Mouse (Mus musculus) MEL (cell line): ENCODE results near the gene Lrp4. TPM values are rescaled to one million over a fixed set of nuclear protein-coding genes. Genes with fewer than 3 reads are reported as not detected.

Experiments used
- DNase-seq: peaks from one replicate; pipeline ENCODE4 v3.0.0; 2011; ENCODE audit warnings: low read depth, low spot score
- H3K27ac ChIP-seq: 2 replicates; pipeline ENCODE4 v1.5.1; 2012; ENCODE audit warnings: low read depth, mild to moderate bottlenecking, control low read depth, low read length, moderate library complexity; ENCODE audit not compliant: control insufficient read depth
- H3K27me3 ChIP-seq, 2 experiments: fragments of 150-350 bp in 1 of 2; sonication (generic) in 1 of 2; 2 replicates each; pipeline ENCODE4 v1.6.1; 2012; ENCODE audit warnings: low read length in 2 of 2, mild to moderate bottlenecking in 2 of 2, improper control_type of control experiment in 1 of 2, moderate library complexity in 1 of 2; ENCODE audit not compliant: insufficient read depth in 2 of 2, control insufficient read depth in 1 of 2
- H3K36me3 ChIP-seq, 2 experiments: 2 replicates each; pipeline ENCODE4 v1.6.1; 2012 to 2014; ENCODE audit warnings: low read length in 2 of 2, improper control_type of control experiment in 1 of 2, inconsistent platforms in 1 of 2, mild to moderate bottlenecking in 1 of 2; ENCODE audit not compliant: insufficient read depth in 2 of 2, control insufficient read depth in 1 of 2
- H3K4me1 ChIP-seq, 2 experiments: fragments of 150-350 bp in 1 of 2; sonication (generic) in 1 of 2; 2 replicates each; pipeline ENCODE4 v1.6.1; 2012; ENCODE audit warnings: low read length in 2 of 2, improper control_type of control experiment in 1 of 2, mild to moderate bottlenecking in 1 of 2; ENCODE audit not compliant: insufficient read depth in 2 of 2, control insufficient read depth in 1 of 2
- H3K4me3 ChIP-seq, 2 experiments: fragments of 150-350 bp in 1 of 2; sonication (generic) in 1 of 2; 2 replicates each; pipeline ENCODE4 v1.5.1; 2012; ENCODE audit warnings: low read depth in 2 of 2, low read length in 2 of 2, mild to moderate bottlenecking in 2 of 2, moderate library complexity in 2 of 2, control low read depth in 1 of 2, improper control_type of control experiment in 1 of 2; ENCODE audit not compliant: control insufficient read depth in 1 of 2, insufficient read depth in 1 of 2
- H3K79me2 ChIP-seq: 2 replicates; pipeline ENCODE4 v1.6.1; 2012; ENCODE audit warnings: mild to moderate bottlenecking, low read length, moderate library complexity; ENCODE audit not compliant: control insufficient read depth, poor library complexity, insufficient read depth
- H3K9ac ChIP-seq: 2 replicates; pipeline ENCODE4 v1.6.1; 2012; ENCODE audit warnings: low read depth, mild to moderate bottlenecking, control low read depth, low read length, moderate library complexity; ENCODE audit not compliant: control insufficient read depth, poor library complexity, severe bottlenecking
- H3K9me3 ChIP-seq: fragments of 150-350 bp; sonication (generic); replicated peaks from 2 replicates; pipeline ENCODE4 v1.6.1; 2012; ENCODE audit warnings: mild to moderate bottlenecking, low read length, improper control_type of control experiment, moderate library complexity; ENCODE audit not compliant: insufficient read depth
- BHLHE40 ChIP-seq: IDR thresholded peaks from 2 replicates; pipeline ENCODE4 v1.6.1; 2012; ENCODE audit warnings: low read depth, mild to moderate bottlenecking, inconsistent platforms, low read length, improper control_type of control experiment, borderline replicate concordance
- CHD2 ChIP-seq: IDR thresholded peaks from 2 replicates; pipeline ENCODE4 v1.6.1; 2011; ENCODE audit warnings: low read length, improper control_type of control experiment
- CTCF ChIP-seq, 3 experiments: IDR thresholded peaks in 2 of 3; conservative IDR thresholded peaks in 1 of 3; 2 replicates each; pipeline ENCODE4 v1.5.1; 2011 to 2012; ENCODE audit warnings: low read length in 3 of 3, low read depth in 2 of 3, mild to moderate bottlenecking in 2 of 3, improper control_type of control experiment in 1 of 3, inconsistent platforms in 1 of 3, mixed read lengths in 1 of 3, moderate library complexity in 1 of 3; ENCODE audit not compliant: control insufficient read depth in 1 of 3, insufficient read depth in 1 of 3, poor library complexity in 1 of 3, severe bottlenecking in 1 of 3
- GABPA ChIP-seq: IDR thresholded peaks from 2 replicates; pipeline ENCODE4 v1.6.1; 2012; ENCODE audit warnings: low read depth, mild to moderate bottlenecking, inconsistent platforms, low read length, improper control_type of control experiment, moderate library complexity
- HCFC1 ChIP-seq: IDR thresholded peaks from 2 replicates; pipeline ENCODE4 v1.6.1; 2012; ENCODE audit warnings: low read depth, mild to moderate bottlenecking, inconsistent platforms, low read length, improper control_type of control experiment, moderate library complexity
- MAX ChIP-seq: IDR thresholded peaks from 2 replicates; pipeline ENCODE4 v1.6.1; 2011; ENCODE audit warnings: low read length, improper control_type of control experiment
- MEF2A ChIP-seq: IDR thresholded peaks from 2 replicates; pipeline ENCODE4 v1.6.1; 2014; ENCODE audit warnings: low read depth, mild to moderate bottlenecking, inconsistent platforms, low read length, improper control_type of control experiment; ENCODE audit not compliant: poor library complexity, insufficient replicate concordance, severe bottlenecking; ENCODE audit errors: extremely low read depth
- MYB ChIP-seq: IDR thresholded peaks from 2 replicates; pipeline ENCODE4 v1.6.1; 2011; ENCODE audit warnings: mild to moderate bottlenecking, low read depth, low read length, improper control_type of control experiment
- NELFE ChIP-seq: IDR thresholded peaks from 2 replicates; pipeline ENCODE4 v1.6.1; 2011; ENCODE audit warnings: low read depth, low read length, improper control_type of control experiment
- NRF1 ChIP-seq: IDR thresholded peaks from 2 replicates; pipeline ENCODE4 v1.6.1; 2014; ENCODE audit warnings: low read depth, mild to moderate bottlenecking, inconsistent platforms, low read length, improper control_type of control experiment, moderate library complexity; ENCODE audit not compliant: poor library complexity, insufficient read depth, severe bottlenecking
- POLR2AphosphoS5 ChIP-seq: IDR thresholded peaks from 2 replicates; pipeline ENCODE4 v1.6.1; 2012; ENCODE audit warnings: low read depth, borderline replicate concordance, mild to moderate bottlenecking, inconsistent platforms, low read length, moderate library complexity, mixed read lengths
- RAD21 ChIP-seq: IDR thresholded peaks from 2 replicates; pipeline ENCODE4 v1.6.1; 2011; ENCODE audit warnings: mild to moderate bottlenecking, low read depth, low read length, improper control_type of control experiment
- RCOR1 ChIP-seq: IDR thresholded peaks from 2 replicates; pipeline ENCODE4 v1.6.1; 2012; ENCODE audit warnings: low read depth, mild to moderate bottlenecking, inconsistent platforms, low read length, improper control_type of control experiment
- SMC3 ChIP-seq: IDR thresholded peaks from 2 replicates; pipeline ENCODE4 v1.6.1; 2011; ENCODE audit warnings: low read depth, low read length, improper control_type of control experiment
- UBTF ChIP-seq: IDR thresholded peaks from 2 replicates; pipeline ENCODE4 v1.6.1; 2012; ENCODE audit warnings: low read depth, mild to moderate bottlenecking, inconsistent platforms, low read length, improper control_type of control experiment, moderate library complexity, borderline replicate concordance; ENCODE audit not compliant: insufficient read depth
- USF1 ChIP-seq: IDR thresholded peaks from 2 replicates; pipeline ENCODE4 v1.6.1; 2014; ENCODE audit warnings: low read depth, mild to moderate bottlenecking, inconsistent platforms, low read length, improper control_type of control experiment, moderate library complexity
- USF2 ChIP-seq, 2 experiments: IDR thresholded peaks; 2 replicates each; pipeline ENCODE4 v1.6.1; 2011 to 2012; ENCODE audit warnings: improper control_type of control experiment in 2 of 2, low read length in 2 of 2, borderline replicate concordance in 1 of 2, inconsistent platforms in 1 of 2, low read depth in 1 of 2, mild to moderate bottlenecking in 1 of 2; ENCODE audit not compliant: insufficient read depth in 1 of 2
- ZC3H11A ChIP-seq: IDR thresholded peaks from 2 replicates; pipeline ENCODE4 v1.6.1; 2012; ENCODE audit warnings: low read depth, mild to moderate bottlenecking, inconsistent platforms, low read length, improper control_type of control experiment
- ZNF384 ChIP-seq: IDR thresholded peaks from 2 replicates; pipeline ENCODE4 v1.6.1; 2012; ENCODE audit warnings: low read depth, mild to moderate bottlenecking, inconsistent platforms, low read length, improper control_type of control experiment
- polyA plus RNA-seq, 2 experiments: library from polyadenylated mRNA; stranded (reverse) in 1 of 2; unstranded in 1 of 2; fragments of >175 nt in 1 of 2; fragments of >200 nt in 1 of 2; gene quantifications; 2 replicates each; pipeline versions ENCODE4 v1.2.1 to v1.2.4; 2012; ENCODE audit warnings: low replicate concordance in 2 of 2, low read depth in 1 of 2; ENCODE audit not compliant: insufficient read length in 2 of 2, insufficient read depth in 1 of 2, missing spikeins in 1 of 2
- total RNA-seq: library from RNA; depleted of rRNA; stranded (reverse); fragments of 300-350 nt; gene quantifications from 2 replicates; pipeline ENCODE4 v1.2.3, GENCODE M21; 2012

Lrp4 gene
- total and polyA plus RNA-seq, 3 experiments, result 1.1 to 2.8 TPM; not detected in 1

- Histone ChIP-seq H3K4me1 (peaks cover 3 to 5% of the 10 kb centered on the region in 2 experiments; a peak in 3 of 4 replicates), H3K9me3 (no peaks in the 10 kb centered on the region), H3K9ac (no peak overlapping the region), H3K79me2 (no peaks in the 10 kb centered on the region), H3K27me3 (no peaks in the 10 kb centered on the region), H3K27ac (no peak overlapping the region), H3K36me3 (no peaks in the 10 kb centered on the region; a peak in 2 of 4 replicates), H3K4me3 (peak overlapping the region in 1 of 2 experiments; percentile 5; a peak in 1 of 4 replicates)
- TF ChIP-seq CHD2 (no peak), USF2 (IDR thresholded peaks at IDR 0.05; ENCODE audit: borderline replicate concordance in 1 of 2, insufficient read depth in 1 of 2, low read depth in 1 of 2, low read length in 2 of 2) (peak in 1 of 2 experiments; percentile 54; a peak in 1 of 4 replicates), USF1 (peak; percentile 89), HCFC1 (0 out of 2 replicates have a peak, but pooled peaks have one; percentile 11), MAX (peak; percentile 45; the same call in 1 of the 2 replicates)
- DNase-seq, result peak; percentile 71
These were observed 27.4 kb downstream of the Lrp4 start for GRCm38 (mm10) chr2:91484698-91485097.

GRCm38 (mm10) chr2:91485256-91485655 lies 27.9 kb downstream of the Lrp4 start:
- TF ChIP-seq UBTF (no peak), MYB (no peak), CTCF (IDR thresholded peaks at IDR 0.05 in 2 of 3, conservative IDR thresholded peaks at IDR 0.05 in 1 of 3; ENCODE audit: control insufficient read depth in 1 of 3, insufficient read depth in 1 of 3, low read depth in 2 of 3, low read length in 3 of 3, poor library complexity in 1 of 3, severe bottlenecking in 1 of 3) (no peak), POLR2AphosphoS5 (no peak), GABPA (no peak), ZNF384 (no peak), RAD21 (no peak), NELFE (no peak), ZC3H11A (no peak), BHLHE40 (no peak), RCOR1 (no peak), SMC3 (no peak), NRF1 (no peak), MEF2A (no peak), USF1 (no peak)
- Histone ChIP-seq H3K9me3 (no peaks in the 10 kb centered on the region), H3K4me3 (peak overlapping the region in 1 of 2 experiments; percentile 5; a peak in 1 of 4 replicates), H3K79me2 (no peaks in the 10 kb centered on the region), H3K4me1 (peaks cover 3 to 5% of the 10 kb centered on the region in 2 experiments; a peak in 3 of 4 replicates), H3K9ac (no peak overlapping the region), H3K36me3 (no peaks in the 10 kb centered on the region; a peak in 2 of 4 replicates), H3K27ac (no peak overlapping the region), H3K27me3 (no peaks in the 10 kb centered on the region)
- no peak for DNase-seq
